18 mouse cellular contexts compared by ENCODE assay signal in genomic region chr8:91353062-91353461, GRCm38 (mm10). TPM values are rescaled to one million over a fixed set of nuclear protein-coding genes. Genes with fewer than 3 reads are reported as not detected.
DNase-seq lines count a peak whose midpoint lies in the region; ATAC-seq and TF ChIP-seq lines count a peak whose summit lies in the region.
"Had no signal": no experiment of that assay in that cellular context is flagged by ENCODE, and none has a peak within 500 bp of the region (broad histone marks: within the 10 kb centered on the region; RNA-seq: fewer than 3 reads in every experiment).

No protein-coding gene starts in this region.

- peaks cover 6% of the 10 kb centered on the region for H3K4me1 ChIP-seq in liver, embryonic 11.5 days (replicated peaks; ENCODE audit: control insufficient read depth, insufficient read depth, low read length)
- 0 out of 2 replicates have a peak, but pooled peaks cover 3% of the 10 kb centered on the region for H3K4me1 ChIP-seq in intestine, embryonic 16.5 days (ENCODE audit: control insufficient read depth, insufficient read depth, low read length)
- peaks cover 25% of the 10 kb centered on the region for H3K4me1 ChIP-seq in forebrain, embryonic 12.5 days
- 0 out of 2 replicates have a peak, but pooled peaks cover 4% of the 10 kb centered on the region for H3K4me1 ChIP-seq in thymus, adult 2 months (replicated peaks; ENCODE audit: control insufficient read depth, insufficient read depth, low read length)

- no peaks in the 10 kb centered on the region for H3K36me3 ChIP-seq in liver, embryonic 11.5 days (ENCODE audit: control insufficient read depth, insufficient read depth, low read length)
- H3K36me3 ChIP-seq in intestine, embryonic 16.5 days (ENCODE audit: control insufficient read depth, insufficient read depth, low read length): no peaks in the 10 kb centered on the region
- no peaks in the 10 kb centered on the region; the same call in 1 of the 2 replicates for H3K36me3 ChIP-seq in forebrain, embryonic 12.5 days (replicated peaks)
- H3K36me3 ChIP-seq in thymus, adult 2 months (ENCODE audit: control insufficient read depth, insufficient read depth, low read length): no peaks in the 10 kb centered on the region
- H3K36me3 ChIP-seq: embryonic facial prominence, embryonic 12.5 days; kidney, embryonic 15.5 days; limb, embryonic 15.5 days; midbrain, embryonic 15.5 days had no signal

- H3K4me3 ChIP-seq in liver, embryonic 11.5 days (ENCODE audit: low read depth, low read length): no peak overlapping the region
- H3K4me3 ChIP-seq in intestine, embryonic 16.5 days (ENCODE audit: low read length): no peak overlapping the region
- H3K4me3 ChIP-seq in forebrain, embryonic 12.5 days (replicated peaks): no peak overlapping the region
- H3K4me3 ChIP-seq in thymus, adult 2 months (ENCODE audit: control insufficient read depth, insufficient read depth, low read length): no peak overlapping the region
- H3K4me3 ChIP-seq: embryonic facial prominence, embryonic 12.5 days; hindbrain, embryonic 10.5 days; kidney, embryonic 15.5 days; limb, embryonic 15.5 days; midbrain, embryonic 15.5 days had no signal

- 76% methylated on average over 5 of the region's 5 CpGs for WGBS in liver, embryonic 11.5 days
- WGBS in intestine, embryonic 16.5 days: 75% methylated on average over 5 of the region's 5 CpGs
- 88% methylated on average over 5 of the region's 5 CpGs for WGBS in forebrain, embryonic 12.5 days
- 98% methylated on average over 5 of the region's 5 CpGs for WGBS in thymus, adult 2 months

- no peak for DNase-seq in liver, embryonic 11.5 days (ENCODE audit: low spot score)
- DNase-seq in liver (no peak), R1 (ENCODE audit: low read depth, low spot score) (peak; percentile 48)
- DNase-seq in thymus, adult 2 months: no peak
- DNase-seq: adrenal gland, postnatal 10 days; cerebellum, adult 2 months; gastrocnemius, postnatal 10 days; right cerebral cortex, adult 18-20 months had no signal

- no peak overlapping the region for H3K9ac ChIP-seq in liver, embryonic 11.5 days (ENCODE audit: low read depth, low read length)
- H3K9ac ChIP-seq in intestine, embryonic 16.5 days (ENCODE audit: low read depth, low read length): no peak overlapping the region
- H3K9ac ChIP-seq in forebrain, embryonic 12.5 days: no peak overlapping the region
- H3K9ac ChIP-seq: embryonic facial prominence, embryonic 12.5 days; kidney, embryonic 15.5 days; limb, embryonic 15.5 days; midbrain, embryonic 15.5 days had no signal

- TF ChIP-seq POLR2A in thymus, adult 2 months (IDR thresholded peaks at IDR 0.05; ENCODE audit: control insufficient read depth, extremely low read depth, insufficient read depth, low read length, poor library complexity): no peak

- no peak for TF ChIP-seq CTCF in thymus, adult 2 months (IDR thresholded peaks at IDR 0.05; ENCODE audit: borderline replicate concordance, control insufficient read depth, extremely low read depth, insufficient read depth, low read length, poor library complexity)

- H3K27ac ChIP-seq in liver, embryonic 11.5 days (ENCODE audit: low read depth, low read length): no peak overlapping the region
- no peak overlapping the region for H3K27ac ChIP-seq in intestine, embryonic 16.5 days (ENCODE audit: low read length)
- no peak overlapping the region for H3K27ac ChIP-seq in forebrain, embryonic 12.5 days
- no peak overlapping the region for H3K27ac ChIP-seq in thymus, adult 2 months (ENCODE audit: control insufficient read depth, insufficient read depth, low read length)
- H3K27ac ChIP-seq: embryonic facial prominence, embryonic 12.5 days; hindbrain, embryonic 10.5 days; kidney, embryonic 15.5 days; limb, embryonic 15.5 days; macrophage; midbrain, embryonic 15.5 days had no signal

- H3K27me3 ChIP-seq in liver, embryonic 11.5 days (replicated peaks; ENCODE audit: control insufficient read depth, insufficient read depth, low read length): no peaks in the 10 kb centered on the region
- H3K27me3 ChIP-seq in intestine, embryonic 16.5 days (replicated peaks; ENCODE audit: control insufficient read depth, insufficient read depth, low read length): no peaks in the 10 kb centered on the region
- H3K27me3 ChIP-seq in forebrain, embryonic 12.5 days: 0 out of 2 replicates have a peak, but pooled peaks cover 3% of the 10 kb centered on the region
- no peaks in the 10 kb centered on the region for H3K27me3 ChIP-seq in thymus, adult 2 months (ENCODE audit: control insufficient read depth, insufficient read depth, low read length)
- H3K27me3 ChIP-seq: embryonic facial prominence, embryonic 12.5 days; kidney, embryonic 15.5 days; limb, embryonic 15.5 days; midbrain, embryonic 15.5 days had no signal

- H3K9me3 ChIP-seq in liver, embryonic 11.5 days (ENCODE audit: control insufficient read depth, low read length): no peaks in the 10 kb centered on the region
- H3K9me3 ChIP-seq in intestine, embryonic 16.5 days (ENCODE audit: control insufficient read depth, low read length): no peaks in the 10 kb centered on the region
- H3K9me3 ChIP-seq in forebrain, embryonic 12.5 days: no peaks in the 10 kb centered on the region
- H3K9me3 ChIP-seq: embryonic facial prominence, embryonic 12.5 days; kidney, embryonic 15.5 days; limb, embryonic 15.5 days; midbrain, embryonic 15.5 days had no signal

- no peak overlapping the region for H3K4me2 ChIP-seq in liver, embryonic 11.5 days
- H3K4me2 ChIP-seq in intestine, embryonic 16.5 days (ENCODE audit: low read depth, low read length): no peak overlapping the region
- no peak overlapping the region for H3K4me2 ChIP-seq in forebrain, embryonic 12.5 days
- H3K4me2 ChIP-seq: embryonic facial prominence, embryonic 12.5 days; heart, embryonic 11.5 days; kidney, embryonic 15.5 days; limb, embryonic 15.5 days; midbrain, embryonic 15.5 days had no signal

- ATAC-seq in liver, embryonic 11.5 days (replicated peaks; ENCODE audit: low FRiP score): peak; percentile 73
- ATAC-seq in intestine, embryonic 16.5 days: 0 out of 2 replicates have a peak, but pooled peaks have one; percentile 16
- ATAC-seq in megakaryocyte progenitor cell, adult 5-6 weeks (replicated peaks; ENCODE audit: poor library complexity): peak; percentile 85
- no peak for ATAC-seq in forebrain, embryonic 12.5 days (ENCODE audit: low FRiP score)
- ATAC-seq: midbrain, embryonic 15.5 days had no signal

RNA-seq across cellular contexts. Expression of gene Fto, which starts 39.7 kb away (rescaled TPM):
- 56.1 and 57.7 TPM in 2 replicates for polyA plus RNA-seq in liver, embryonic 11.5 days (2014; fragmentation: Nextera tagmentation; extraction: Ambion mirVana)
- polyA plus RNA-seq in intestine, embryonic 16.5 days (2015; fragmentation: Nextera tagmentation; extraction: Ambion mirVana): 56.0 and 58.1 TPM in 2 replicates
- 50.0 and 54.6 TPM in 2 replicates for total RNA-seq in megakaryocyte progenitor cell, adult 5-6 weeks (2015)
- total RNA-seq in megakaryocyte progenitor cell, adult 5-6 weeks (2017): 26.4 and 34.7 TPM in 2 replicates
- polyA plus RNA-seq in forebrain, embryonic 12.5 days (2016; fragmentation: Nextera tagmentation; extraction: Ambion mirVana): 105 and 111 TPM in 2 replicates
- 29.9 and 34.7 TPM in 2 replicates for polyA plus RNA-seq in thymus, adult 2 months (2012; rRNA removed)

RNA-seq across cellular contexts. Expression of gene Rpgrip1l, which starts 40.0 kb away (rescaled TPM):
- polyA plus RNA-seq in liver, embryonic 11.5 days (2014; fragmentation: Nextera tagmentation; extraction: Ambion mirVana): 6.5 and 6.8 TPM in 2 replicates
- 3.0 and 4.1 TPM in 2 replicates for polyA plus RNA-seq in intestine, embryonic 16.5 days (2015; fragmentation: Nextera tagmentation; extraction: Ambion mirVana)
- 10.1 and 13.6 TPM in 2 replicates for total RNA-seq in megakaryocyte progenitor cell, adult 5-6 weeks (2015)
- 11.6 and 14.6 TPM in 2 replicates for total RNA-seq in megakaryocyte progenitor cell, adult 5-6 weeks (2017)
- polyA plus RNA-seq in forebrain, embryonic 12.5 days (2016; fragmentation: Nextera tagmentation; extraction: Ambion mirVana): 15.8 and 17.0 TPM in 2 replicates
- 1.9 TPM in 2 replicates for polyA plus RNA-seq in thymus, adult 2 months (2012; rRNA removed)
